Mouse (Mus musculus) spleen, adult 2 months (tissue): ENCODE results near the gene Ilk.
"Not testable (repeated sequence)": the region's sequence is repeated elsewhere in the genome, so short reads cannot be mapped to it uniquely, and the experiment has no call there.

Experiments used
- CTCF ChIP-seq: fragments of 200-500 bp; IDR thresholded peaks from 2 replicates; pipeline ENCODE4 v1.5.1; 2011; ENCODE audit warnings: mild to moderate bottlenecking, inconsistent platforms; ENCODE audit not compliant: insufficient read depth, insufficient read length, insufficient replicate concordance; ENCODE audit errors: extremely low read depth
- POLR2A ChIP-seq: fragments of 200-500 bp; IDR thresholded peaks from 2 replicates; pipeline ENCODE4 v1.6.1; 2011; ENCODE audit warnings: low read depth, low read length, inconsistent platforms

DNA sequence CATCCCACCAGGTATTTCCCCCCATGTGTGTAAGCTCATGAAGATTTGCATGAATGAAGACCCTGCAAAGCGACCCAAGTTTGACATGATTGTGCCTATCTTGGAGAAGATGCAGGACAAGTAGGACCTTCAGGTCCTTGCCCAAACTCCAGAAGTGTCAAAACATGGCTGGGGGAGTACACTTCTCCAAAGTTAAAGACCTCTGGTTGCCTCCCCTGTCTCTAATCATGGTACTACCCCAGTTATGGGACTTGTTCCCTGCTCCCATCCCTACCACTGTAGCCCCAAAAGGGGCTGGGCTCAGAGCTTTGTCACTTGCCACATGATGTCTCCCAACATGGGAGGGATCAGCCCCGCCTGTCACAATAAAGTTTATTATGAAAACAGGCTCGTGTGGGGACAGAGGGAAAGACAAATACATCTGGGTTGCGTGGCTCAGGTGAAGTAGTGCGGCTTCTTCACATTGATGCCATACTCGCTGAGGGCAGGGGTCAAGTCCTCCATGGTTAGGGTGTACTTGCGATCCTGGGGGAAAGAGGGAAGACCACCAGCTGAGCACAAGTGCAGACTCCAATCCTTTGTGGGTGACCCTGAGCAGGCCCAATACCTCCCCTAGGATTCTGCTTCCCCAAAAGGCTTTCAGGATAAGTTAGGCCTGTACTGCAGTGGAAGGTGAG lies 6.3 kb downstream of the Ilk start:
- TF ChIP-seq CTCF, POLR2A: not testable (repeated sequence)
